Mouse (Mus musculus): ENCODE measurements around the gene Wdr74. TPM values are rescaled to one million over a fixed set of nuclear protein-coding genes. Genes with fewer than 3 reads are reported as not detected.

Wdr74 gene
- polyA plus RNA-seq, 1 experiment from 2014 or later = 91.5 TPM

GRCm38 (mm10) chr19:8706132-8706667 is 29.4 kb upstream of the Wdr74 start:
- Histone ChIP-seq H3K9ac (replicated peaks; ENCODE audit: low read depth, low read length) (no peak overlapping the region), H3K36me3 (ENCODE audit: control insufficient read depth, insufficient read depth, low read length) (peaks cover 36% of the 10 kb centered on the region), H3K4me1 (ENCODE audit: control insufficient read depth, insufficient read depth, low read length) (peaks cover 4% of the 10 kb centered on the region; the same call in 1 of the 2 replicates), H3K9me3 (ENCODE audit: control insufficient read depth, low read length) (no peaks in the 10 kb centered on the region), H3K27ac (ENCODE audit: low read depth, low read length) (no peak overlapping the region), H3K27me3 (ENCODE audit: control insufficient read depth, insufficient read depth, low read length) (no peaks in the 10 kb centered on the region), H3K4me3 (ENCODE audit: low read depth, low read length) (no peak overlapping the region), H3K4me2 (ENCODE audit: low read depth, low read length) (no peak overlapping the region)
- ATAC-seq (ENCODE audit: low read depth) = 0 out of 2 replicates have a peak, but pooled peaks have one; percentile 25
- WGBS = 84% methylated on average over 7 of the region's 7 CpGs

- no peak overlapping the region for H3K9ac ChIP-seq (replicated peaks; ENCODE audit: low read depth, low read length)
- H3K4me3 ChIP-seq (ENCODE audit: low read depth, low read length) = no peak overlapping the region
- peaks cover 6% of the 10 kb centered on the region for H3K4me1 ChIP-seq (ENCODE audit: control insufficient read depth, insufficient read depth, low read length)
- ATAC-seq (ENCODE audit: low read depth) = no peak
- no peak overlapping the region for H3K27ac ChIP-seq (ENCODE audit: low read depth, low read length)
- H3K4me2 ChIP-seq (ENCODE audit: low read depth, low read length) = no peak overlapping the region
- no peaks in the 10 kb centered on the region for H3K9me3 ChIP-seq (ENCODE audit: control insufficient read depth, low read length)
- WGBS = 98% methylated on average over 7 of the region's 7 CpGs
- no peaks in the 10 kb centered on the region for H3K27me3 ChIP-seq (ENCODE audit: control insufficient read depth, insufficient read depth, low read length)
- peaks cover 40% of the 10 kb centered on the region for H3K36me3 ChIP-seq (ENCODE audit: control insufficient read depth, insufficient read depth, low read length)
Measured at GRCm38 (mm10) chr19:8706930-8707329, 28.7 kb upstream of the Wdr74 start.

- Histone ChIP-seq H3K4me1 (ENCODE audit: control insufficient read depth, insufficient read depth, low read length) (peaks cover 15% of the 10 kb centered on the region), H3K9me3 (ENCODE audit: control insufficient read depth, low read length) (no peaks in the 10 kb centered on the region), H3K4me3 (ENCODE audit: low read depth, low read length) (no peak overlapping the region), H3K27ac (ENCODE audit: low read depth, low read length) (no peak overlapping the region), H3K4me2 (ENCODE audit: low read depth, low read length) (no peak overlapping the region), H3K27me3 (ENCODE audit: control insufficient read depth, insufficient read depth, low read length) (no peaks in the 10 kb centered on the region), H3K9ac (replicated peaks; ENCODE audit: low read depth, low read length) (no peak overlapping the region), H3K36me3 (ENCODE audit: control insufficient read depth, insufficient read depth, low read length) (peaks cover 40% of the 10 kb centered on the region)
- 95% methylated on average over 8 of the region's 8 CpGs for WGBS
- ATAC-seq (ENCODE audit: low read depth) = no peak
Measured at GRCm38 (mm10) chr19:8708954-8709353, 26.7 kb upstream of the Wdr74 start.

- Histone ChIP-seq H3K9me3 (ENCODE audit: control insufficient read depth, low read length) (no peaks in the 10 kb centered on the region), H3K36me3 (ENCODE audit: control insufficient read depth, insufficient read depth, low read length) (peaks cover 40% of the 10 kb centered on the region), H3K4me2 (ENCODE audit: low read depth, low read length) (no peak overlapping the region), H3K4me1 (ENCODE audit: control insufficient read depth, insufficient read depth, low read length) (peaks cover 15% of the 10 kb centered on the region), H3K27ac (ENCODE audit: low read depth, low read length) (no peak overlapping the region), H3K9ac (replicated peaks; ENCODE audit: low read depth, low read length) (no peak overlapping the region; the same call in 1 of the 2 replicates), H3K4me3 (ENCODE audit: low read depth, low read length) (no peak overlapping the region), H3K27me3 (ENCODE audit: control insufficient read depth, insufficient read depth, low read length) (no peaks in the 10 kb centered on the region)
- 84% methylated on average over 2 of the region's 2 CpGs for WGBS
- no peak for ATAC-seq (ENCODE audit: low read depth)
Measured at GRCm38 (mm10) chr19:8710057-8710456, 25.6 kb upstream of the Wdr74 start.

GRCm38 (mm10) chr19:8711506-8711905 is 24.1 kb upstream of the Wdr74 start:
- Histone ChIP-seq H3K4me3 (ENCODE audit: low read depth, low read length) (no peak overlapping the region; the same call in 1 of the 2 replicates), H3K4me1 (ENCODE audit: control insufficient read depth, insufficient read depth, low read length) (peaks cover 15% of the 10 kb centered on the region), H3K27ac (ENCODE audit: low read depth, low read length) (peak overlapping the region; percentile 25; the same call in 1 of the 2 replicates), H3K9ac (replicated peaks; ENCODE audit: low read depth, low read length) (no peak overlapping the region), H3K4me2 (ENCODE audit: low read depth, low read length) (peak overlapping the region; percentile 66), H3K9me3 (ENCODE audit: control insufficient read depth, low read length) (no peaks in the 10 kb centered on the region), H3K36me3 (ENCODE audit: control insufficient read depth, insufficient read depth, low read length) (peaks cover 40% of the 10 kb centered on the region), H3K27me3 (ENCODE audit: control insufficient read depth, insufficient read depth, low read length) (no peaks in the 10 kb centered on the region)
- 83% methylated on average over 4 of the region's 4 CpGs for WGBS
- ATAC-seq (ENCODE audit: low read depth) = no peak

- 68% methylated on average over 10 of the region's 10 CpGs for WGBS
Measured at GRCm38 (mm10) chr19:8711949-8712869, 23.4 kb upstream of the Wdr74 start.

GRCm38 (mm10) chr19:8712870-8713305 is 22.7 kb upstream of the Wdr74 start:
- Histone ChIP-seq H3K36me3 (ENCODE audit: control insufficient read depth, insufficient read depth, low read length) (peaks cover 29% of the 10 kb centered on the region), H3K4me3 (ENCODE audit: low read depth, low read length) (peak overlapping the region; percentile 76), H3K4me1 (ENCODE audit: control insufficient read depth, insufficient read depth, low read length) (peaks cover 15% of the 10 kb centered on the region), H3K9ac (replicated peaks; ENCODE audit: low read depth, low read length) (peak overlapping the region; percentile 85), H3K27ac (ENCODE audit: low read depth, low read length) (peak overlapping the region; percentile 88), H3K9me3 (ENCODE audit: control insufficient read depth, low read length) (no peaks in the 10 kb centered on the region), H3K4me2 (ENCODE audit: low read depth, low read length) (peak overlapping the region; percentile 66), H3K27me3 (ENCODE audit: control insufficient read depth, insufficient read depth, low read length) (no peaks in the 10 kb centered on the region)
- peak; percentile 70 for ATAC-seq (ENCODE audit: low read depth)
- 0% methylated on average over 13 of the region's 13 CpGs for WGBS

More at GRCm38 (mm10) chr19:8711949-8712869, 23.4 kb upstream of the Wdr74 start:
- ATAC-seq (ENCODE audit: low read depth) = no peak
- Histone ChIP-seq H3K36me3 (ENCODE audit: control insufficient read depth, insufficient read depth, low read length) (peaks cover 35% of the 10 kb centered on the region), H3K4me2 (ENCODE audit: low read depth, low read length) (peak overlapping the region; percentile 66), H3K27me3 (ENCODE audit: control insufficient read depth, insufficient read depth, low read length) (no peaks in the 10 kb centered on the region), H3K9me3 (ENCODE audit: control insufficient read depth, low read length) (no peaks in the 10 kb centered on the region), H3K27ac (ENCODE audit: low read depth, low read length) (peak overlapping the region; percentile 88), H3K4me3 (ENCODE audit: low read depth, low read length) (peak overlapping the region; percentile 76), H3K9ac (replicated peaks; ENCODE audit: low read depth, low read length) (peak overlapping the region; percentile 85), H3K4me1 (ENCODE audit: control insufficient read depth, insufficient read depth, low read length) (peaks cover 15% of the 10 kb centered on the region)

- H3K4me3 ChIP-seq (ENCODE audit: low read depth, low read length) = peak overlapping the region; percentile 76
- no peaks in the 10 kb centered on the region for H3K27me3 ChIP-seq (ENCODE audit: control insufficient read depth, insufficient read depth, low read length)
- peaks cover 15% of the 10 kb centered on the region for H3K4me1 ChIP-seq (ENCODE audit: control insufficient read depth, insufficient read depth, low read length)
- H3K27ac ChIP-seq (ENCODE audit: low read depth, low read length) = peak overlapping the region; percentile 88
- H3K36me3 ChIP-seq (ENCODE audit: control insufficient read depth, insufficient read depth, low read length) = peaks cover 24% of the 10 kb centered on the region
- ATAC-seq (ENCODE audit: low read depth) = peak; percentile 93
- no peaks in the 10 kb centered on the region for H3K9me3 ChIP-seq (ENCODE audit: control insufficient read depth, low read length)
- 0% methylated on average over 51 of the region's 51 CpGs for WGBS
- H3K4me2 ChIP-seq (ENCODE audit: low read depth, low read length) = peak overlapping the region; percentile 66
- peak overlapping the region; percentile 85 for H3K9ac ChIP-seq (replicated peaks; ENCODE audit: low read depth, low read length)
Measured at GRCm38 (mm10) chr19:8713306-8713996, 22.2 kb upstream of the Wdr74 start.

Data from neural tube, embryonic 14.5 days (tissue).